Mouse (Mus musculus): ENCODE results near the gene Pttg1ip. TPM values are rescaled to one million over a fixed set of nuclear protein-coding genes. Genes with fewer than 3 reads are reported as not detected.

Pttg1ip gene
- total RNA-seq (2021) (100 to 1,000 TPM; 174 to 202 TPM), polyA plus RNA-seq (2012; rRNA removed) (127 and 165 TPM in 2 replicates)
- long read RNA-seq, transcript Pttg1ip-201 (6 exons, 2,294 nt), result major isoform, 238 of 273 reads
- long read RNA-seq, partial matches to known transcripts, result 0 of 273 reads
- long read RNA-seq, other reads (novel, unspliced or antisense), result 35 of 273 reads

GRCm38 (mm10) chr10:77581408-77582284 lies at the start of gene Pttg1ip:
Gene Pttg1ip (plus strand): TSS chr10:77581720.
- DNase-seq, result peak; percentile 98

GRCm38 (mm10) chr10:77532020-77532413 lies 49.5 kb upstream of the Pttg1ip start:
- DNase-seq, result no peak

- DNase-seq, result no peak
Observed at GRCm38 (mm10) chr10:77536727-77537126, 44.8 kb upstream of the Pttg1ip start.

- no peak for DNase-seq
Observed at GRCm38 (mm10) chr10:77537215-77538209, 44.0 kb upstream of the Pttg1ip start.

- no peak for DNase-seq
Observed at GRCm38 (mm10) chr10:77539320-77539945, 42.1 kb upstream of the Pttg1ip start.

GRCm38 (mm10) chr10:77540576-77541102 lies 40.9 kb upstream of the Pttg1ip start:
- peak; percentile 18 for DNase-seq

- no peak for DNase-seq
Observed at GRCm38 (mm10) chr10:77541864-77542666, 39.5 kb upstream of the Pttg1ip start.

- peak; percentile 23 for DNase-seq
Observed at GRCm38 (mm10) chr10:77543226-77543625, 38.3 kb upstream of the Pttg1ip start.

- peak; percentile 79 for DNase-seq
Observed at GRCm38 (mm10) chr10:77544916-77545315, 36.6 kb upstream of the Pttg1ip start.

GRCm38 (mm10) chr10:77548576-77548975 lies 32.9 kb upstream of the Pttg1ip start:
- DNase-seq, result no peak

GRCm38 (mm10) chr10:77550874-77551273 lies 30.6 kb upstream of the Pttg1ip start:
- peak; percentile 32 for DNase-seq

- no peak for DNase-seq
Observed at GRCm38 (mm10) chr10:77552162-77552561, 29.4 kb upstream of the Pttg1ip start.

GRCm38 (mm10) chr10:77553285-77553684 lies 28.2 kb upstream of the Pttg1ip start:
- DNase-seq, result no peak

GRCm38 (mm10) chr10:77554918-77555317 lies 26.6 kb upstream of the Pttg1ip start:
- no peak for DNase-seq

- DNase-seq, result no peak
Observed at GRCm38 (mm10) chr10:77556631-77557030, 24.9 kb upstream of the Pttg1ip start.

- DNase-seq, result no peak
Observed at GRCm38 (mm10) chr10:77557641-77558040, 23.9 kb upstream of the Pttg1ip start.

GRCm38 (mm10) chr10:77560090-77560489 lies 21.4 kb upstream of the Pttg1ip start:
- no peak for DNase-seq

GRCm38 (mm10) chr10:77560830-77561229 lies 20.7 kb upstream of the Pttg1ip start:
- no peak for DNase-seq

GRCm38 (mm10) chr10:77561508-77561907 lies 20.0 kb upstream of the Pttg1ip start:
- DNase-seq, result no peak

- no peak for DNase-seq
Observed at GRCm38 (mm10) chr10:77565005-77565404, 16.5 kb upstream of the Pttg1ip start.

GRCm38 (mm10) chr10:77566651-77567050 lies 14.9 kb upstream of the Pttg1ip start:
- peak; percentile 83 for DNase-seq

All from adrenal gland, adult 2 months (tissue).